Mouse (Mus musculus): Measurements from ENCODE around the gene Slc4a1. TPM values are rescaled to one million over a fixed set of nuclear protein-coding genes. Genes with fewer than 3 reads are reported as not detected.

Gene Slc4a1
- polyA plus RNA-seq, 1 experiment from 2014 or later = 1.6 TPM

- no peak for ATAC-seq (ENCODE audit: low read depth)
- H3K4me3 ChIP-seq (ENCODE audit: low read depth, low read length) = no peak overlapping the region
- H3K4me1 ChIP-seq (ENCODE audit: control insufficient read depth, insufficient read depth, low read length) = peaks cover 11% of the 10 kb centered on the region; the same call in 1 of the 2 replicates
- no peak overlapping the region for H3K4me2 ChIP-seq (ENCODE audit: low read depth, low read length)
- H3K36me3 ChIP-seq (ENCODE audit: control insufficient read depth, insufficient read depth, low read length) = peaks cover 53% of the 10 kb centered on the region
- H3K27ac ChIP-seq (ENCODE audit: low read depth, low read length) = no peak overlapping the region
- H3K27me3 ChIP-seq (ENCODE audit: control insufficient read depth, insufficient read depth, low read length) = no peaks in the 10 kb centered on the region
- no peak overlapping the region for H3K9ac ChIP-seq (replicated peaks; ENCODE audit: low read depth, low read length)
- H3K9me3 ChIP-seq (ENCODE audit: control insufficient read depth, low read length) = no peaks in the 10 kb centered on the region
- 79% methylated on average over 4 of the region's 4 CpGs for WGBS
Observed at GRCm38 (mm10) chr11:102311966-102312365, 54.0 kb downstream of the Slc4a1 start.

GRCm38 (mm10) chr11:102310768-102311695 is 55.0 kb downstream of the Slc4a1 start:
- no peak for ATAC-seq (ENCODE audit: low read depth)
- Histone ChIP-seq H3K9me3 (ENCODE audit: control insufficient read depth, low read length) (no peaks in the 10 kb centered on the region), H3K27me3 (ENCODE audit: control insufficient read depth, insufficient read depth, low read length) (no peaks in the 10 kb centered on the region), H3K4me2 (ENCODE audit: low read depth, low read length) (no peak overlapping the region), H3K4me3 (ENCODE audit: low read depth, low read length) (no peak overlapping the region), H3K36me3 (ENCODE audit: control insufficient read depth, insufficient read depth, low read length) (peaks cover 63% of the 10 kb centered on the region), H3K9ac (replicated peaks; ENCODE audit: low read depth, low read length) (no peak overlapping the region), H3K27ac (ENCODE audit: low read depth, low read length) (no peak overlapping the region), H3K4me1 (ENCODE audit: control insufficient read depth, insufficient read depth, low read length) (peaks cover 8% of the 10 kb centered on the region; the same call in 1 of the 2 replicates)
- 53% methylated on average over 32 of the region's 38 CpGs for WGBS

GRCm38 (mm10) chr11:102309821-102310617 is 56.0 kb downstream of the Slc4a1 start:
- Histone ChIP-seq H3K4me1 (ENCODE audit: control insufficient read depth, insufficient read depth, low read length) (peaks cover 4% of the 10 kb centered on the region; the same call in 1 of the 2 replicates), H3K36me3 (ENCODE audit: control insufficient read depth, insufficient read depth, low read length) (peaks cover 64% of the 10 kb centered on the region), H3K4me2 (ENCODE audit: low read depth, low read length) (no peak overlapping the region), H3K27ac (ENCODE audit: low read depth, low read length) (no peak overlapping the region), H3K4me3 (ENCODE audit: low read depth, low read length) (no peak overlapping the region), H3K27me3 (ENCODE audit: control insufficient read depth, insufficient read depth, low read length) (no peaks in the 10 kb centered on the region), H3K9me3 (ENCODE audit: control insufficient read depth, low read length) (no peaks in the 10 kb centered on the region), H3K9ac (replicated peaks; ENCODE audit: low read depth, low read length) (no peak overlapping the region)
- WGBS = 89% methylated on average over 22 of the region's 22 CpGs
- no peak for ATAC-seq (ENCODE audit: low read depth)

GRCm38 (mm10) chr11:102308979-102309378 is 57.0 kb downstream of the Slc4a1 start:
- ATAC-seq (ENCODE audit: low read depth) = peak; percentile 90
- Histone ChIP-seq H3K27ac (ENCODE audit: low read depth, low read length) (peak overlapping the region; percentile 30; the same call in 1 of the 2 replicates), H3K4me1 (ENCODE audit: control insufficient read depth, insufficient read depth, low read length) (peaks cover 4% of the 10 kb centered on the region; the same call in 1 of the 2 replicates), H3K36me3 (ENCODE audit: control insufficient read depth, insufficient read depth, low read length) (peaks cover 56% of the 10 kb centered on the region), H3K9ac (replicated peaks; ENCODE audit: low read depth, low read length) (no peak overlapping the region), H3K27me3 (ENCODE audit: control insufficient read depth, insufficient read depth, low read length) (no peaks in the 10 kb centered on the region), H3K4me2 (ENCODE audit: low read depth, low read length) (peak overlapping the region; percentile 35), H3K9me3 (ENCODE audit: control insufficient read depth, low read length) (no peaks in the 10 kb centered on the region), H3K4me3 (ENCODE audit: low read depth, low read length) (peak overlapping the region; percentile 6; the same call in 1 of the 2 replicates)
- WGBS = under 1% methylated on average over 27 of the region's 27 CpGs

GRCm38 (mm10) chr11:102308104-102308503 is 57.9 kb downstream of the Slc4a1 start:
- Histone ChIP-seq H3K9ac (replicated peaks; ENCODE audit: low read depth, low read length) (no peak overlapping the region), H3K9me3 (ENCODE audit: control insufficient read depth, low read length) (no peaks in the 10 kb centered on the region), H3K4me2 (ENCODE audit: low read depth, low read length) (no peak overlapping the region), H3K27me3 (ENCODE audit: control insufficient read depth, insufficient read depth, low read length) (no peaks in the 10 kb centered on the region), H3K4me3 (ENCODE audit: low read depth, low read length) (no peak overlapping the region), H3K36me3 (ENCODE audit: control insufficient read depth, insufficient read depth, low read length) (peaks cover 47% of the 10 kb centered on the region), H3K27ac (ENCODE audit: low read depth, low read length) (no peak overlapping the region), H3K4me1 (ENCODE audit: control insufficient read depth, insufficient read depth, low read length) (peaks cover 4% of the 10 kb centered on the region; the same call in 1 of the 2 replicates)
- no peak for ATAC-seq (ENCODE audit: low read depth)
- 89% methylated on average over 9 of the region's 9 CpGs for WGBS

- Histone ChIP-seq H3K36me3 (ENCODE audit: control insufficient read depth, insufficient read depth, low read length) (peaks cover 28% of the 10 kb centered on the region), H3K9me3 (ENCODE audit: control insufficient read depth, low read length) (no peaks in the 10 kb centered on the region), H3K4me3 (ENCODE audit: low read depth, low read length) (no peak overlapping the region), H3K27ac (ENCODE audit: low read depth, low read length) (no peak overlapping the region), H3K4me2 (ENCODE audit: low read depth, low read length) (no peak overlapping the region), H3K4me1 (ENCODE audit: control insufficient read depth, insufficient read depth, low read length) (peaks cover 4% of the 10 kb centered on the region; the same call in 1 of the 2 replicates), H3K9ac (replicated peaks; ENCODE audit: low read depth, low read length) (no peak overlapping the region), H3K27me3 (ENCODE audit: control insufficient read depth, insufficient read depth, low read length) (no peaks in the 10 kb centered on the region)
- WGBS = 64% methylated on average over 3 of the region's 3 CpGs
- ATAC-seq (ENCODE audit: low read depth) = no peak
Observed at GRCm38 (mm10) chr11:102305359-102305758, 60.6 kb downstream of the Slc4a1 start.

GRCm38 (mm10) chr11:102304141-102304540 is 61.9 kb downstream of the Slc4a1 start:
- H3K9ac ChIP-seq (replicated peaks; ENCODE audit: low read depth, low read length) = no peak overlapping the region
- H3K4me1 ChIP-seq (ENCODE audit: control insufficient read depth, insufficient read depth, low read length) = peaks cover 4% of the 10 kb centered on the region; the same call in 1 of the 2 replicates
- no peak overlapping the region for H3K4me3 ChIP-seq (ENCODE audit: low read depth, low read length)
- ATAC-seq (ENCODE audit: low read depth) = no peak
- no peaks in the 10 kb centered on the region for H3K9me3 ChIP-seq (ENCODE audit: control insufficient read depth, low read length)
- peaks cover 22% of the 10 kb centered on the region for H3K36me3 ChIP-seq (ENCODE audit: control insufficient read depth, insufficient read depth, low read length)
- no peaks in the 10 kb centered on the region for H3K27me3 ChIP-seq (ENCODE audit: control insufficient read depth, insufficient read depth, low read length)
- 26% methylated on average over 2 of the region's 2 CpGs for WGBS
- H3K4me2 ChIP-seq (ENCODE audit: low read depth, low read length) = no peak overlapping the region
- no peak overlapping the region for H3K27ac ChIP-seq (ENCODE audit: low read depth, low read length)

- no peak for ATAC-seq (ENCODE audit: low read depth)
- 0% methylated on average over 1 of the region's 1 CpGs for WGBS
- Histone ChIP-seq H3K4me2 (ENCODE audit: low read depth, low read length) (no peak overlapping the region), H3K9ac (replicated peaks; ENCODE audit: low read depth, low read length) (no peak overlapping the region), H3K27me3 (ENCODE audit: control insufficient read depth, insufficient read depth, low read length) (no peaks in the 10 kb centered on the region), H3K4me1 (ENCODE audit: control insufficient read depth, insufficient read depth, low read length) (peaks cover 5% of the 10 kb centered on the region), H3K36me3 (ENCODE audit: control insufficient read depth, insufficient read depth, low read length) (no peaks in the 10 kb centered on the region), H3K9me3 (ENCODE audit: control insufficient read depth, low read length) (no peaks in the 10 kb centered on the region), H3K4me3 (ENCODE audit: low read depth, low read length) (no peak overlapping the region), H3K27ac (ENCODE audit: low read depth, low read length) (no peak overlapping the region)
Observed at GRCm38 (mm10) chr11:102299839-102300238, 66.2 kb downstream of the Slc4a1 start.

Data from neural tube, embryonic 14.5 days (tissue).